Mouse (Mus musculus): ENCODE measurements around the gene Mmgt2.

Mmgt2 gene

GRCm38 (mm10) chr11:62648591-62649391 lies at the start of gene Mmgt2:
Gene Mmgt2, plus strand, starts transcription at chr11:62648664.
- DNase-seq (ENCODE audit: low spot score in 2 of 2) = peak; percentile 73 to 74

- DNase-seq (ENCODE audit: low spot score in 2 of 2) = no peak
Measured at GRCm38 (mm10) chr11:62601732-62602618, 46.5 kb upstream of the Mmgt2 start.

GRCm38 (mm10) chr11:62602619-62603311 lies 45.7 kb upstream of the Mmgt2 start:
- DNase-seq (ENCODE audit: low spot score in 2 of 2) = peak; percentile 95 to 96

GRCm38 (mm10) chr11:62603312-62604056 lies 45.0 kb upstream of the Mmgt2 start:
- DNase-seq (ENCODE audit: low spot score in 2 of 2) = no peak

- DNase-seq (ENCODE audit: low spot score in 2 of 2) = no peak
Measured at GRCm38 (mm10) chr11:62604123-62604706, 44.2 kb upstream of the Mmgt2 start.

GRCm38 (mm10) chr11:62604886-62605618 lies 43.4 kb upstream of the Mmgt2 start:
- no peak for DNase-seq (ENCODE audit: low spot score in 2 of 2)

GRCm38 (mm10) chr11:62605619-62606298 lies 42.7 kb upstream of the Mmgt2 start:
- no peak for DNase-seq (ENCODE audit: low spot score in 2 of 2)

GRCm38 (mm10) chr11:62606299-62607169 lies 41.9 kb upstream of the Mmgt2 start:
- no peak for DNase-seq (ENCODE audit: low spot score in 2 of 2)

GRCm38 (mm10) chr11:62607170-62607951 lies 41.1 kb upstream of the Mmgt2 start:
- DNase-seq (ENCODE audit: low spot score in 2 of 2) = no peak

GRCm38 (mm10) chr11:62607952-62608201 lies 40.6 kb upstream of the Mmgt2 start:
- no peak for DNase-seq (ENCODE audit: low spot score in 2 of 2)

- no peak for DNase-seq (ENCODE audit: low spot score in 2 of 2)
Measured at GRCm38 (mm10) chr11:62608826-62609675, 39.4 kb upstream of the Mmgt2 start.

GRCm38 (mm10) chr11:62610304-62610703 lies 38.2 kb upstream of the Mmgt2 start:
- DNase-seq (ENCODE audit: low spot score in 2 of 2) = no peak

- no peak for DNase-seq (ENCODE audit: low spot score in 2 of 2)
Measured at GRCm38 (mm10) chr11:62612604-62613003, 35.9 kb upstream of the Mmgt2 start.

- peak; percentile 89 to 90 for DNase-seq (ENCODE audit: low spot score in 2 of 2)
Measured at GRCm38 (mm10) chr11:62613657-62614365, 34.7 kb upstream of the Mmgt2 start.

GRCm38 (mm10) chr11:62614876-62615410 lies 33.5 kb upstream of the Mmgt2 start:
- no peak for DNase-seq (ENCODE audit: low spot score in 2 of 2)

GRCm38 (mm10) chr11:62615456-62615855 lies 33.0 kb upstream of the Mmgt2 start:
- DNase-seq (ENCODE audit: low spot score in 2 of 2) = no peak
